Mouse (Mus musculus): Measurements from ENCODE around the gene Mrm3. TPM values are rescaled to one million over a fixed set of nuclear protein-coding genes. Genes with fewer than 3 reads are reported as not detected.

The Mrm3 gene
- total and polyA plus RNA-seq, 3 experiments: 10.8 to 22.7 (median 13.3) TPM

- TF ChIP-seq CTCF (IDR thresholded peaks at IDR 0.05; ENCODE audit: low read depth, low read length): no peak
- no peak for TF ChIP-seq GATA1 (IDR thresholded peaks at IDR 0.05; ENCODE audit: borderline replicate concordance, low read length)
- TF ChIP-seq GATA2 (IDR thresholded peaks at IDR 0.05; ENCODE audit: borderline replicate concordance, low read depth, low read length): no peak
- TF ChIP-seq POLR2AphosphoS5 (IDR thresholded peaks at IDR 0.05; ENCODE audit: insufficient replicate concordance, low read depth, low read length): no peak
- no peak for TF ChIP-seq TAL1 (conservative IDR thresholded peaks at IDR 0.05; ENCODE audit: low read depth, low read length)
- Histone ChIP-seq H3K27me3 (ENCODE audit: insufficient read depth, low read length) (no peaks in the 10 kb centered on the region), H3K36me3 (replicated peaks) (peaks cover 64% of the 10 kb centered on the region), H3K4me3 (ENCODE audit: low read depth, low read length) (no peak overlapping the region), H3K4me1 (ENCODE audit: insufficient read depth, low read depth, low read length) (peaks cover 27% of the 10 kb centered on the region), H3K9me3 (replicated peaks) (no peaks in the 10 kb centered on the region)
- DNase-seq (ENCODE audit: low spot score): no peak
- ATAC-seq (ENCODE audit: extremely low read depth, insufficient number of reproducible peaks, low FRiP score, poor library complexity, severe bottlenecking): no peak
Observed at GRCm38 (mm10) chr11:76246439-76246838, 2.9 kb downstream of the Mrm3 start.

- H3K4me1 ChIP-seq (ENCODE audit: insufficient read depth, low read depth, low read length): peaks cover 25% of the 10 kb centered on the region
- ATAC-seq (ENCODE audit: extremely low read depth, insufficient number of reproducible peaks, low FRiP score, poor library complexity, severe bottlenecking): no peak
- H3K4me3 ChIP-seq (ENCODE audit: low read depth, low read length): no peak overlapping the region
- H3K27me3 ChIP-seq (ENCODE audit: insufficient read depth, low read length): no peaks in the 10 kb centered on the region
- H3K36me3 ChIP-seq (replicated peaks): peaks cover 70% of the 10 kb centered on the region
- H3K9me3 ChIP-seq (replicated peaks): no peaks in the 10 kb centered on the region
- no peak for DNase-seq (ENCODE audit: low spot score)
- TF ChIP-seq POLR2AphosphoS5 (IDR thresholded peaks at IDR 0.05; ENCODE audit: insufficient replicate concordance, low read depth, low read length): no peak
- TF ChIP-seq CTCF (IDR thresholded peaks at IDR 0.05; ENCODE audit: low read depth, low read length): no peak
- no peak for TF ChIP-seq GATA2 (IDR thresholded peaks at IDR 0.05; ENCODE audit: borderline replicate concordance, low read depth, low read length)
- TF ChIP-seq GATA1 (IDR thresholded peaks at IDR 0.05; ENCODE audit: borderline replicate concordance, low read length): no peak
- TF ChIP-seq TAL1 (conservative IDR thresholded peaks at IDR 0.05; ENCODE audit: low read depth, low read length): no peak
Observed at GRCm38 (mm10) chr11:76247239-76247638, 3.7 kb downstream of the Mrm3 start.

GRCm38 (mm10) chr11:76252036-76252435, 8.5 kb downstream of the Mrm3 start:
- ATAC-seq (ENCODE audit: extremely low read depth, insufficient number of reproducible peaks, low FRiP score, poor library complexity, severe bottlenecking): no peak
- no peak for TF ChIP-seq TAL1 (conservative IDR thresholded peaks at IDR 0.05; ENCODE audit: low read depth, low read length)
- TF ChIP-seq GATA2 (IDR thresholded peaks at IDR 0.05; ENCODE audit: borderline replicate concordance, low read depth, low read length): no peak
- no peak for TF ChIP-seq CTCF (IDR thresholded peaks at IDR 0.05; ENCODE audit: low read depth, low read length)
- TF ChIP-seq POLR2AphosphoS5 (IDR thresholded peaks at IDR 0.05; ENCODE audit: insufficient replicate concordance, low read depth, low read length): no peak
- no peak for TF ChIP-seq GATA1 (IDR thresholded peaks at IDR 0.05; ENCODE audit: borderline replicate concordance, low read length)
- no peaks in the 10 kb centered on the region for H3K9me3 ChIP-seq (replicated peaks)

GRCm38 (mm10) chr11:76253145-76253917, 9.8 kb downstream of the Mrm3 start:
- H3K4me1 ChIP-seq (ENCODE audit: insufficient read depth, low read depth, low read length): no peaks in the 10 kb centered on the region
- TF ChIP-seq GATA2 (IDR thresholded peaks at IDR 0.05; ENCODE audit: borderline replicate concordance, low read depth, low read length) (no peak), CTCF (IDR thresholded peaks at IDR 0.05; ENCODE audit: low read depth, low read length) (peak; percentile 55)
- H3K36me3 ChIP-seq (replicated peaks): peaks cover 74% of the 10 kb centered on the region
- DNase-seq (ENCODE audit: low spot score) (peak; percentile 39), ATAC-seq (ENCODE audit: extremely low read depth, insufficient number of reproducible peaks, low FRiP score, poor library complexity, severe bottlenecking) (no peak)
- H3K9me3 ChIP-seq (replicated peaks): no peaks in the 10 kb centered on the region
- no peak overlapping the region for H3K4me3 ChIP-seq (ENCODE audit: low read depth, low read length)
- H3K27me3 ChIP-seq (ENCODE audit: insufficient read depth, low read length): no peaks in the 10 kb centered on the region

More at GRCm38 (mm10) chr11:76252036-76252435, 8.5 kb downstream of the Mrm3 start:
- DNase-seq (ENCODE audit: low spot score): no peak
- Histone ChIP-seq H3K36me3 (replicated peaks) (peaks cover 80% of the 10 kb centered on the region), H3K4me1 (ENCODE audit: insufficient read depth, low read depth, low read length) (no peaks in the 10 kb centered on the region), H3K4me3 (ENCODE audit: low read depth, low read length) (no peak overlapping the region), H3K27me3 (ENCODE audit: insufficient read depth, low read length) (no peaks in the 10 kb centered on the region)

- Histone ChIP-seq H3K4me1 (ENCODE audit: insufficient read depth, low read depth, low read length) (no peaks in the 10 kb centered on the region), H3K27me3 (ENCODE audit: insufficient read depth, low read length) (no peaks in the 10 kb centered on the region), H3K9me3 (replicated peaks) (no peaks in the 10 kb centered on the region), H3K36me3 (replicated peaks) (peaks cover 71% of the 10 kb centered on the region), H3K4me3 (ENCODE audit: low read depth, low read length) (no peak overlapping the region)
- DNase-seq (ENCODE audit: low spot score) (no peak), ATAC-seq (ENCODE audit: extremely low read depth, insufficient number of reproducible peaks, low FRiP score, poor library complexity, severe bottlenecking) (no peak)
- no peak for TF ChIP-seq CTCF (IDR thresholded peaks at IDR 0.05; ENCODE audit: low read depth, low read length)
- no peak for TF ChIP-seq POLR2AphosphoS5 (IDR thresholded peaks at IDR 0.05; ENCODE audit: insufficient replicate concordance, low read depth, low read length)
- no peak for TF ChIP-seq GATA2 (IDR thresholded peaks at IDR 0.05; ENCODE audit: borderline replicate concordance, low read depth, low read length)
- no peak for TF ChIP-seq TAL1 (conservative IDR thresholded peaks at IDR 0.05; ENCODE audit: low read depth, low read length)
Observed at GRCm38 (mm10) chr11:76253918-76254264, 10.4 kb downstream of the Mrm3 start.

- DNase-seq (ENCODE audit: low spot score) (no peak), ATAC-seq (ENCODE audit: extremely low read depth, insufficient number of reproducible peaks, low FRiP score, poor library complexity, severe bottlenecking) (no peak)
- H3K36me3 ChIP-seq (replicated peaks): peaks cover 54% of the 10 kb centered on the region
Observed at GRCm38 (mm10) chr11:76255431-76256001, 12.0 kb downstream of the Mrm3 start.

More at GRCm38 (mm10) chr11:76255431-76256001, 12.0 kb downstream of the Mrm3 start:
- no peak for TF ChIP-seq GATA1 (IDR thresholded peaks at IDR 0.05; ENCODE audit: borderline replicate concordance, low read length)
- TF ChIP-seq CTCF (IDR thresholded peaks at IDR 0.05; ENCODE audit: low read depth, low read length): no peak
- no peak for TF ChIP-seq TAL1 (conservative IDR thresholded peaks at IDR 0.05; ENCODE audit: low read depth, low read length)
- no peak for TF ChIP-seq POLR2AphosphoS5 (IDR thresholded peaks at IDR 0.05; ENCODE audit: insufficient replicate concordance, low read depth, low read length)
- no peak for TF ChIP-seq GATA2 (IDR thresholded peaks at IDR 0.05; ENCODE audit: borderline replicate concordance, low read depth, low read length)
- Histone ChIP-seq H3K27me3 (ENCODE audit: insufficient read depth, low read length) (no peaks in the 10 kb centered on the region), H3K4me3 (ENCODE audit: low read depth, low read length) (no peak overlapping the region), H3K4me1 (ENCODE audit: insufficient read depth, low read depth, low read length) (no peaks in the 10 kb centered on the region), H3K9me3 (replicated peaks) (no peaks in the 10 kb centered on the region)

All from G1E (cell line).